Mouse (Mus musculus): ENCODE data around the gene Arhgdib. TPM values are rescaled to one million over a fixed set of nuclear protein-coding genes. Genes with fewer than 3 reads are reported as not detected.
A peak's percentile ranks its signal among the peaks of the same experiment; 100 is the strongest.

Gene Arhgdib
- polyA plus RNA-seq, 2 experiments: 84.5 to 122 TPM

- 38% methylated on average over 3 of the region's 3 CpGs for WGBS (ENCODE audit: insufficient replicate concordance)
- TF ChIP-seq CTCF (IDR thresholded peaks at IDR 0.05; ENCODE audit: low read depth) (no peak), EP300 (IDR thresholded peaks at IDR 0.05; ENCODE audit: low read depth) (no peak)
- Histone ChIP-seq H3K4me1 (replicated peaks; ENCODE audit: control insufficient read depth in 2 of 2, insufficient read depth in 2 of 2, low read length in 1 of 2) (peaks cover 13 to 34% of the 10 kb centered on the region in 2 experiments), H3K36me3 (replicated peaks; ENCODE audit: control insufficient read depth, insufficient read depth, low read depth) (no peaks in the 10 kb centered on the region), H3K4me3 (ENCODE audit: insufficient read depth in 1 of 2, low read depth in 2 of 2, low read length in 2 of 2) (no peak overlapping the region), H3K4me2 (ENCODE audit: low read depth) (no peak overlapping the region), H3K27me3 (ENCODE audit: control insufficient read depth, insufficient read depth, low read length) (no peaks in the 10 kb centered on the region), H3K9ac (replicated peaks) (no peak overlapping the region), H3K27ac (no peak overlapping the region), H3K9me3 (ENCODE audit: control insufficient read depth, low read length) (no peaks in the 10 kb centered on the region)
- DNase-seq (ENCODE audit: low read depth in 3 of 3, low spot score in 3 of 3) (no peak), ATAC-seq (ENCODE audit: insufficient read depth) (no peak)
Measured at GRCm38 (mm10) chr6:136935233-136935632, 6.5 kb downstream of the Arhgdib start.

GRCm38 (mm10) chr6:136934068-136934467 lies 7.6 kb downstream of the Arhgdib start:
- H3K4me2 ChIP-seq (ENCODE audit: low read depth): no peak overlapping the region
- peaks cover 13 to 25% of the 10 kb centered on the region in 2 experiments for H3K4me1 ChIP-seq (replicated peaks; ENCODE audit: control insufficient read depth in 2 of 2, insufficient read depth in 2 of 2, low read length in 1 of 2)
- ATAC-seq (ENCODE audit: insufficient read depth) (no peak), DNase-seq (ENCODE audit: low read depth in 3 of 3, low spot score in 3 of 3) (no peak)
- no peaks in the 10 kb centered on the region for H3K27me3 ChIP-seq (ENCODE audit: control insufficient read depth, insufficient read depth, low read length)
- no peak overlapping the region for H3K27ac ChIP-seq
- no peaks in the 10 kb centered on the region for H3K9me3 ChIP-seq (ENCODE audit: control insufficient read depth, low read length)
- H3K9ac ChIP-seq (replicated peaks): no peak overlapping the region
- no peak overlapping the region for H3K4me3 ChIP-seq (ENCODE audit: insufficient read depth in 1 of 2, low read depth in 2 of 2, low read length in 2 of 2)
- H3K36me3 ChIP-seq (replicated peaks; ENCODE audit: control insufficient read depth, insufficient read depth, low read depth): no peaks in the 10 kb centered on the region
- 42% methylated on average over 7 of the region's 7 CpGs for WGBS (ENCODE audit: insufficient replicate concordance)
- no peak for TF ChIP-seq CTCF (IDR thresholded peaks at IDR 0.05; ENCODE audit: low read depth)
- TF ChIP-seq EP300 (IDR thresholded peaks at IDR 0.05; ENCODE audit: low read depth): no peak

DNA sequence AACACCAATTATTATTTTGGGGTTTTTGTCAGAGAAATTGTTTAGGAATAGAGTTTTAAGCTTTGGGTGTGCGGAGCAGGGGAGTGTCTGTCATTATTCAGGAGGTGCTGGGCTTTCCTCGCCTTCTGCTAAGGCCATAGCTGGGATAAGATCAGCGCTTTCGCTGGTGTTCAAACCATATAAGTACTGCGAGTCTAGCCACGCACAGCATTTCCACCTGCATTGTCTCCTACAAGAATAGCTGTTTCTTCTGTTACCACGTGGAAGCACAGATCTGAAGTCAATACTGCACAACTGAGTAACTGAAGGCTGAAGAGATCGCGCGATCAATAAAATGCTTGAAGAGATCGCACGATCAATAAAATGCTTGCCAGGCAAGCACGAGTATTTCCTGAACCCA lies 10.5 kb downstream of the Arhgdib start:
- ATAC-seq (ENCODE audit: insufficient read depth): peak; percentile 49; the same call in 1 of the 2 replicates
- H3K4me2 ChIP-seq (ENCODE audit: low read depth): peak overlapping the region; percentile 45
- H3K27ac ChIP-seq: peak overlapping the region; percentile 46
- H3K9me3 ChIP-seq (ENCODE audit: control insufficient read depth, low read length): no peaks in the 10 kb centered on the region
- DNase-seq (ENCODE audit: low read depth in 3 of 3, low spot score in 3 of 3): no peak
- no peak overlapping the region for H3K4me3 ChIP-seq (ENCODE audit: insufficient read depth in 1 of 2, low read depth in 2 of 2, low read length in 2 of 2)
- H3K27me3 ChIP-seq (ENCODE audit: control insufficient read depth, insufficient read depth, low read length): no peaks in the 10 kb centered on the region
- 52% methylated on average over 13 of the region's 13 CpGs for whole genome bisulfite sequencing (ENCODE audit: insufficient replicate concordance)
- H3K4me1 ChIP-seq (replicated peaks; ENCODE audit: control insufficient read depth in 2 of 2, insufficient read depth in 2 of 2, low read length in 1 of 2): peaks cover 13 to 21% of the 10 kb centered on the region in 2 experiments
- TF ChIP-seq EP300 (IDR thresholded peaks at IDR 0.05; ENCODE audit: low read depth) (no peak), CTCF (IDR thresholded peaks at IDR 0.05; ENCODE audit: low read depth) (no peak)
- H3K36me3 ChIP-seq (replicated peaks; ENCODE audit: control insufficient read depth, insufficient read depth, low read depth): no peaks in the 10 kb centered on the region
- H3K9ac ChIP-seq (replicated peaks): peak overlapping the region; percentile 10; the same call in 1 of the 2 replicates

GRCm38 (mm10) chr6:136930677-136931076 lies 11.0 kb downstream of the Arhgdib start:
- H3K36me3 ChIP-seq (replicated peaks; ENCODE audit: control insufficient read depth, insufficient read depth, low read depth): no peaks in the 10 kb centered on the region
- TF ChIP-seq CTCF (IDR thresholded peaks at IDR 0.05; ENCODE audit: low read depth) (no peak), EP300 (IDR thresholded peaks at IDR 0.05; ENCODE audit: low read depth) (peak; percentile 80)
- peak; percentile 98 for ATAC-seq (ENCODE audit: insufficient read depth)

DNA sequence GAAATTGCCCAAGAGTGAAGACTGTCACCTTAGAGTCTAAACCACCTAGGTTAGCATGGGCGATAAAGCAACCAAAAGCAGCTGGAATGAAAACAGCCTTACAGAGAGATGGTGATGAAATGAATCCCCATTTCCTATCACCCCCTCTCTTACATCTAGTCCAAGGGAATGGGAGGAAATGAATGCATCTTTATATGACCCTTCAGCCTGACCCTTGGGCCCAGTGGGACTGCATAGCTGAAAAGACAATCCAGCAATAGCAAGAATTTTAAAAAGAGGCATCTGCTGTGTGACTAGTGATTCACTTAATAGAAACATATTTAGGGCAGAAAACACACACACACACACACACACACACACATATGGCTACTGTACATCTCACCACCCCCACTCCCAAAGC lies 14.1 kb downstream of the Arhgdib start:
- Histone ChIP-seq H3K9ac (replicated peaks) (no peak overlapping the region), H3K4me3 (ENCODE audit: insufficient read depth in 1 of 2, low read depth in 2 of 2, low read length in 2 of 2) (no peak overlapping the region), H3K4me1 (replicated peaks; ENCODE audit: control insufficient read depth in 2 of 2, insufficient read depth in 2 of 2, low read length in 1 of 2) (peaks cover 13 to 15% of the 10 kb centered on the region in 2 experiments), H3K4me2 (ENCODE audit: low read depth) (no peak overlapping the region), H3K9me3 (ENCODE audit: control insufficient read depth, low read length) (no peaks in the 10 kb centered on the region), H3K36me3 (replicated peaks; ENCODE audit: control insufficient read depth, insufficient read depth, low read depth) (no peaks in the 10 kb centered on the region), H3K27ac (no peak overlapping the region), H3K27me3 (ENCODE audit: control insufficient read depth, insufficient read depth, low read length) (no peaks in the 10 kb centered on the region)
- DNase-seq (ENCODE audit: low read depth in 3 of 3, low spot score in 3 of 3) (no peak), ATAC-seq (ENCODE audit: insufficient read depth) (no peak)
- 75% methylated on average over 1 of the region's 1 CpGs for WGBS (ENCODE audit: insufficient replicate concordance)
- TF ChIP-seq EP300 (IDR thresholded peaks at IDR 0.05; ENCODE audit: low read depth) (no peak), CTCF (IDR thresholded peaks at IDR 0.05; ENCODE audit: low read depth) (no peak)

More at GRCm38 (mm10) chr6:136930677-136931076, 11.0 kb downstream of the Arhgdib start:
- Histone ChIP-seq H3K9ac (replicated peaks) (0 out of 2 replicates have a peak overlapping the region, but pooled peaks have one; percentile 10), H3K27ac (peak overlapping the region; percentile 46), H3K4me3 (ENCODE audit: insufficient read depth in 1 of 2, low read depth in 2 of 2, low read length in 2 of 2) (peak overlapping the region in 1 of 2 experiments; percentile 6; a peak in 1 of 4 replicates), H3K4me1 (replicated peaks; ENCODE audit: control insufficient read depth in 2 of 2, insufficient read depth in 2 of 2, low read length in 1 of 2) (peaks cover 13 to 21% of the 10 kb centered on the region in 2 experiments), H3K9me3 (ENCODE audit: control insufficient read depth, low read length) (no peaks in the 10 kb centered on the region), H3K27me3 (ENCODE audit: control insufficient read depth, insufficient read depth, low read length) (no peaks in the 10 kb centered on the region), H3K4me2 (ENCODE audit: low read depth) (peak overlapping the region; percentile 45)
- DNase-seq (ENCODE audit: low read depth in 3 of 3, low spot score in 3 of 3): peak in 2 of 3 experiments; percentile 75
- WGBS (ENCODE audit: insufficient replicate concordance): 4% methylated on average over 12 of the region's 12 CpGs
